Mouse (Mus musculus) spleen, adult 2 months (tissue): Measurements from ENCODE around the gene Msmb. TPM values are rescaled to one million over a fixed set of nuclear protein-coding genes. Genes with fewer than 3 reads are reported as not detected.

Experiments
- DNase-seq, 2 experiments: peaks; one replicate each; pipeline versions ENCODE4 v3.0.0 to v3.0.0-alpha.2; 2012 to 2021; ENCODE audit warnings: low spot score in 2 of 2, low read depth in 1 of 2
- H3K27ac ChIP-seq: fragments of 200-500 bp; 2 replicates; pipeline ENCODE4 v1.5.1; 2012; ENCODE audit warnings: low read length, inconsistent platforms; ENCODE audit not compliant: insufficient read depth
- H3K27me3 ChIP-seq: fragments of 200-500 bp; 2 replicates; pipeline ENCODE4 v1.6.1; 2012; ENCODE audit warnings: mild to moderate bottlenecking, moderate library complexity, low read length, inconsistent platforms; ENCODE audit not compliant: control insufficient read depth, insufficient read depth
- H3K36me3 ChIP-seq: fragments of 200-500 bp; 2 replicates; pipeline ENCODE4 v1.6.1; 2012; ENCODE audit warnings: mild to moderate bottlenecking, low read length, inconsistent platforms; ENCODE audit not compliant: control insufficient read depth, insufficient read depth
- H3K4me1 ChIP-seq: fragments of 200-500 bp; 2 replicates; pipeline ENCODE4 v1.6.1; 2011; ENCODE audit warnings: inconsistent platforms; ENCODE audit not compliant: control insufficient read depth, insufficient read depth, insufficient read length
- H3K4me3 ChIP-seq: fragments of 200-500 bp; 2 replicates; pipeline ENCODE4 v1.5.1; 2011; ENCODE audit warnings: mild to moderate bottlenecking, inconsistent platforms; ENCODE audit not compliant: insufficient read depth, insufficient read length; ENCODE audit errors: extremely low read depth
- CTCF ChIP-seq: fragments of 200-500 bp; IDR thresholded peaks from 2 replicates; pipeline ENCODE4 v1.5.1; 2011; ENCODE audit warnings: mild to moderate bottlenecking, inconsistent platforms; ENCODE audit not compliant: insufficient read depth, insufficient read length, insufficient replicate concordance; ENCODE audit errors: extremely low read depth
- POLR2A ChIP-seq: fragments of 200-500 bp; IDR thresholded peaks from 2 replicates; pipeline ENCODE4 v1.6.1; 2011; ENCODE audit warnings: low read depth, low read length, inconsistent platforms
- WGBS: fragments of 180-500 bp; shearing (Covaris S2); methylation state at CpG from one replicate; pipeline ENCODE4 v1.1.7; 2018; 5-methylcytosine and 5-hydroxymethylcytosine counted together
- polyA plus RNA-seq: library from polyadenylated mRNA; depleted of rRNA; stranded (reverse); fragments of >200 nt; gene quantifications from 2 replicates; pipeline ENCODE4 v1.2.3, GENCODE M21; 2012

Msmb gene
- polyA plus RNA-seq, 1 experiment, result not detected

- no peaks in the 10 kb centered on the region for H3K27me3 ChIP-seq
- H3K4me3 ChIP-seq, result no peak overlapping the region
- H3K36me3 ChIP-seq, result no peaks in the 10 kb centered on the region
- no peak overlapping the region for H3K27ac ChIP-seq
- WGBS, result 78% methylated on average over 7 of the region's 7 CpGs
- H3K4me1 ChIP-seq, result no peaks in the 10 kb centered on the region
- no peak for DNase-seq
- no peak for TF ChIP-seq POLR2A
Measured at GRCm38 (mm10) chr14:32145809-32146511, 4.1 kb downstream of the Msmb start.

DNA sequence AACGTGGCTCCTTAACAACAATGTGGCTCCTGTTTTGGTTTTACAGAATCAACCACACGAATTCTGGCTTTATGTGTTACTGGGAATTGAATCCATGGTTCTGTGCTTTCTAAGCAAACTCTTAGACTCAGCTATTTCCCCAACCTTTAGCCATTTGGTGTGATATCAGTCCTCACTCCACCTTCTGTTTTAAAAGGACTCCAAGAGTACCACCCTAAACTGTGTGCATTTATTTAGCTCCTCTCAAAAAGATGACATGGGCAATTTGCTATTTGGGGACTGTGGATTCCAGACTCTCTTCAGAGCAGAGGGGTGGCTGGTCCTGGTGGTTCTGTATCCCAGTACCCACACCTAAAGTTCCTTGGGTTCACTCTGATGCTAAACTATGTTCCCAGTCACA is 4.8 kb downstream of the Msmb start:
- Histone ChIP-seq H3K27ac (no peak overlapping the region), H3K4me1 (no peaks in the 10 kb centered on the region), H3K36me3 (no peaks in the 10 kb centered on the region), H3K27me3 (no peaks in the 10 kb centered on the region), H3K4me3 (no peak overlapping the region)
- no peak for DNase-seq
- WGBS, result 75% methylated on average over 2 of the region's 2 CpGs
- TF ChIP-seq CTCF (no peak), POLR2A (no peak)

DNA sequence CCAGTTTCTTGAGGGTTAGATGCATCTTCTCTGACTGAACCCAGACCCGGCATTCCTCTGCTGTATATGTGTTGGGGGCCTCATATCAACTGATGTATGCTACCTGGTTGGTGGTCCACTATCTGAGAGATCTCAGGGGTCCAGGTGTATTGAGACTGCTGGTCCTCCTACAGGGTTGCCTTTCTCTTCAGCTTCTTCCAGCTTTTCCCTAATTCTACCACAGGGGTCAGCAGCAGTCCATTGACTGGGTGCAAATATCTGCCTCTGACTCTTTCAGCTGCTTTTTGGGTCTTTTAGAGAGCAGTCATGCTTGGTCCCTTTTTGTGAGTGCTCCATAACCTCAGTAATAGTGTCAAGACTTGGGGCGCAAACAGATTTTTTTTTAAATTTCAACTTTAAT is 9.0 kb downstream of the Msmb start:
- no peak for TF ChIP-seq POLR2A
- no peak for TF ChIP-seq CTCF
- DNase-seq, result no peak
- no peak overlapping the region for H3K27ac ChIP-seq
- WGBS, result 81% methylated on average over 2 of the region's 2 CpGs
- H3K4me3 ChIP-seq, result no peak overlapping the region
- no peaks in the 10 kb centered on the region for H3K27me3 ChIP-seq
- H3K4me1 ChIP-seq, result no peaks in the 10 kb centered on the region
- H3K36me3 ChIP-seq, result no peaks in the 10 kb centered on the region

GRCm38 (mm10) chr14:32152243-32152965 is 10.6 kb downstream of the Msmb start:
- Histone ChIP-seq H3K4me1 (no peaks in the 10 kb centered on the region), H3K36me3 (no peaks in the 10 kb centered on the region), H3K4me3 (no peak overlapping the region), H3K27me3 (no peaks in the 10 kb centered on the region), H3K27ac (no peak overlapping the region)
- TF ChIP-seq POLR2A (no peak), CTCF (no peak)
- no peak for DNase-seq
- WGBS, result 85% methylated on average over 18 of the region's 18 CpGs

DNA sequence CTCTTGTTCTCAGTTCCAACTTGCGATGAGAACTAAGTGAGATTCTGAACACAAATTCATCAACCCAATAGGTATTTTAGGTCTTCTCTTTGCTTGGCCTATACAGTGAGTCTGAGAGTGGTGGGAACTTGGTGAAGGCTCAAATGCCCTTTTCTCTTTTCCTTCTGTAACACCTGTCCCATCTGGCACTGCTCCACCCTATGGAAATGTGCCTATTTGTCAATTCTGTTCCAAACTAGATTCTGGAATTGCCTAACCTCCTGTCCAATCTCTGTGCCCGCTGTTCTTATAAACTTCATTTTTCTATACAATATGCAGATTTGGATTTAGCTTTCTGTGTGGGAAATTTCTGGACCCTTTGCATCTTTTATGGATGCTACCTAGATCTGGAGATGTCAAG is 11.3 kb downstream of the Msmb start:
- H3K36me3 ChIP-seq, result no peaks in the 10 kb centered on the region
- no peak overlapping the region for H3K27ac ChIP-seq
- no peaks in the 10 kb centered on the region for H3K27me3 ChIP-seq
- 92% methylated on average over 2 of the region's 2 CpGs for WGBS
- H3K4me3 ChIP-seq, result no peak overlapping the region
- no peak for DNase-seq
- TF ChIP-seq POLR2A (no peak), CTCF (no peak)
- no peaks in the 10 kb centered on the region for H3K4me1 ChIP-seq

GRCm38 (mm10) chr14:32154758-32155157 is 12.9 kb downstream of the Msmb start:
- no peaks in the 10 kb centered on the region for H3K36me3 ChIP-seq
- 93% methylated on average over 6 of the region's 6 CpGs for WGBS
- H3K27me3 ChIP-seq, result no peaks in the 10 kb centered on the region
- H3K27ac ChIP-seq, result no peak overlapping the region
- no peak for DNase-seq
- no peak for TF ChIP-seq POLR2A
- H3K4me3 ChIP-seq, result no peak overlapping the region
- no peaks in the 10 kb centered on the region; the same call in 1 of the 2 replicates for H3K4me1 ChIP-seq

DNA sequence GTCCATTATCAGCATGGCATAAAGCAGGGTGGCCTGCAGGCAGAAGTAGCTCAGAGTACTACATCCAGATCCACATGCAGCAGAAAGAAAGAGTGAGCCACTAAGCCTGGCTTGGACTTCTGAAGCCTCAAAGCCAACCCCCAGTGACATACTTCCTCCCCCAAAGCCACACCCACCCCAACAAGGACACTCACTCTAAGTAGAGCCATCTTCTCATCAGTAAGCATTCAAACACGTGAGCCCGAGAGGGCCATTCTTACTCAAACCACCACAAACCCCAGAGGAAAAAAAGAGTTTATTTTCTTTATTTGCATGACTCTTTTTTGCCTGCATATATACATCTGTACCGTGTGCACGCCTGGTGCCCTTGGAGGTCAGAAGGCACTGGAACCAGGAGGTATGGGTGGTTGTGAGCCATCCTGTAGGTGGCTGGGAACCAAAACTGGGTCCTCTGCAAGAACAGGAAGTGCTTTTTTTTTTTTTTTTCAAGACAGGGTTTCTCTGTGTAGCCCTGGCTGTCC is 17.4 kb downstream of the Msmb start:
- WGBS, result 20% methylated on average over 4 of the region's 4 CpGs
- TF ChIP-seq CTCF, result no peak
- Histone ChIP-seq H3K4me3 (peak overlapping the region; percentile 67; the same call in 1 of the 2 replicates), H3K4me1 (peaks cover 7% of the 10 kb centered on the region; the same call in 1 of the 2 replicates), H3K27me3 (no peaks in the 10 kb centered on the region), H3K27ac (peak overlapping the region; percentile 72), H3K36me3 (no peaks in the 10 kb centered on the region)
- DNase-seq, result peak; percentile 18 to 53
